Mouse (Mus musculus) heart, postnatal 0 days (tissue): ENCODE measurements around the gene Akr1c19. TPM values are rescaled to one million over a fixed set of nuclear protein-coding genes. Genes with fewer than 3 reads are reported as not detected.
A peak's percentile ranks its signal among the peaks of the same experiment; 100 is the strongest.
"Not testable (repeated sequence)": the region's sequence is repeated elsewhere in the genome, so short reads cannot be mapped to it uniquely, and the experiment has no call there.

Experiments
- ATAC-seq: fragments of 200-750 bp; cut with Nextera tagmentation; 2 replicates; pipeline ENCODE4 v1.8.0; 2017; ENCODE audit warnings: low read depth, moderate number of reproducible peaks, moderate library complexity; ENCODE audit not compliant: insufficient read depth
- DNase-seq: peaks from one replicate; pipeline ENCODE4 v3.0.0-alpha.2; 2016; ENCODE audit warnings: low spot score
- H3K27ac ChIP-seq: fragments of 300-500 bp; sonication (generic); 2 replicates; pipeline ENCODE4 v1.5.1; 2014; ENCODE audit warnings: low read depth, mild to moderate bottlenecking
- H3K27me3 ChIP-seq: fragments of 300-500 bp; sonication (generic); 2 replicates; pipeline ENCODE4 v1.6.1; 2014; ENCODE audit warnings: low read length, mixed read lengths; ENCODE audit not compliant: control insufficient read depth, insufficient read depth
- H3K36me3 ChIP-seq: fragments of 300-500 bp; sonication (generic); replicated peaks from 2 replicates; pipeline ENCODE4 v1.6.1; 2014; ENCODE audit warnings: low read length, mixed read lengths; ENCODE audit not compliant: control insufficient read depth, insufficient read depth
- H3K4me1 ChIP-seq: fragments of 300-500 bp; sonication (generic); 2 replicates; pipeline ENCODE4 v1.6.1; 2014; ENCODE audit warnings: antibody characterized with exemption; ENCODE audit not compliant: control insufficient read depth, insufficient read depth
- H3K4me2 ChIP-seq: fragments of 300-500 bp; sonication (generic); 2 replicates; pipeline ENCODE4 v1.6.1; 2014; ENCODE audit warnings: low read depth, mild to moderate bottlenecking, low read length, moderate library complexity
- H3K4me3 ChIP-seq: fragments of 300-500 bp; sonication (generic); 2 replicates; pipeline ENCODE4 v1.5.1; 2014; ENCODE audit warnings: low read depth, low read length
- H3K9ac ChIP-seq: fragments of 300-500 bp; sonication (generic); replicated peaks from 2 replicates; pipeline ENCODE4 v1.6.1; 2014; ENCODE audit warnings: low read depth, low read length, mixed read lengths
- H3K9me3 ChIP-seq: fragments of 300-500 bp; sonication (generic); replicated peaks from 2 replicates; pipeline ENCODE4 v1.6.1; 2016; ENCODE audit warnings: low read length; ENCODE audit not compliant: control insufficient read depth
- CTCF ChIP-seq: IDR thresholded peaks from 2 replicates; pipeline ENCODE4 v1.5.1; 2016; ENCODE audit warnings: antibody characterized with exemption, control low read depth, low read depth
- EP300 ChIP-seq: IDR thresholded peaks from 2 replicates; pipeline ENCODE4 v1.6.1; 2016; ENCODE audit warnings: antibody characterized with exemption, low read depth
- WGBS: fragments of 180-500 bp; shearing (Covaris S2); extraction: QIAGEN DNeasy Blood & Tissue Kit; methylation state at CpG from one replicate; pipeline ENCODE4 v1.1.7; 2014; 5-methylcytosine and 5-hydroxymethylcytosine counted together
- polyA plus RNA-seq: library from polyadenylated mRNA; unstranded; fragments of >200 nt; fragmentation: Nextera tagmentation; extraction: Ambion mirVana; gene quantifications from 2 replicates; pipeline ENCODE4 v1.2.1, GENCODE M21; 2015
- total RNA-seq: library from RNA; depleted of rRNA; stranded (reverse); fragments of >200 nt; gene quantifications from 2 replicates; pipeline ENCODE4 v1.2.3, GENCODE M21; 2014; ENCODE audit warnings: low replicate concordance; rRNA removed

Akr1c19 gene
- total RNA-seq (0.04 and 1.6 TPM in 2 replicates), polyA plus RNA-seq (1.3 and 1.4 TPM in 2 replicates)

- Histone ChIP-seq H3K27ac (peak within 1 kb of the TSS; percentile 30; the same call in 1 of the 2 replicates), H3K4me1 (no peaks in the 10 kb centered on the region), H3K27me3 (no peaks in the 10 kb centered on the region), H3K4me3 (no peak within 1 kb of the TSS), H3K4me2 (peak within 1 kb of the TSS; percentile 28), H3K9ac (no peak within 1 kb of the TSS), H3K9me3 (no peaks in the 10 kb centered on the region), H3K36me3 (no peaks in the 10 kb centered on the region)
- WGBS, result 36% methylated on average over 1 of the region's 1 CpGs
- DNase-seq (peak; percentile 55), ATAC-seq (peak; percentile 41)
- no peak for TF ChIP-seq CTCF
- no peak for TF ChIP-seq EP300
These were observed at the start of gene Akr1c19 for GRCm38 (mm10) chr13:4228441-4228840. TSS of gene Akr1c19 (plus strand) at chr13:4228700.

GRCm38 (mm10) chr13:4181321-4181720 lies 47.2 kb upstream of the Akr1c19 start:
- H3K9me3 ChIP-seq, H3K9ac ChIP-seq, H3K27me3 ChIP-seq, H3K4me1 ChIP-seq, ATAC-seq, DNase-seq, H3K4me3 ChIP-seq, H3K4me2 ChIP-seq, H3K27ac ChIP-seq, H3K36me3 ChIP-seq: not testable (repeated sequence)
- 85% methylated on average over 4 of the region's 4 CpGs for WGBS

GRCm38 (mm10) chr13:4183116-4183515 lies 45.4 kb upstream of the Akr1c19 start:
- Histone ChIP-seq H3K4me3 (no peak overlapping the region), H3K4me1 (no peaks in the 10 kb centered on the region), H3K36me3 (no peaks in the 10 kb centered on the region), H3K4me2 (peak overlapping the region; percentile 28; the same call in 1 of the 2 replicates), H3K27ac (no peak overlapping the region), H3K27me3 (no peaks in the 10 kb centered on the region), H3K9ac (no peak overlapping the region), H3K9me3 (0 out of 2 replicates have a peak, but pooled peaks cover 5% of the 10 kb centered on the region)
- DNase-seq (no peak), ATAC-seq (no peak; the same call in 1 of the 2 replicates)
- TF ChIP-seq EP300 (no peak), CTCF (no peak)
- WGBS, result 63% methylated on average over 9 of the region's 9 CpGs

- whole genome bisulfite sequencing, result 77% methylated on average over 7 of the region's 7 CpGs
- not testable (repeated sequence) for H3K36me3 ChIP-seq, H3K9ac ChIP-seq, H3K27me3 ChIP-seq, H3K27ac ChIP-seq, H3K4me3 ChIP-seq, H3K4me1 ChIP-seq, ATAC-seq, H3K4me2 ChIP-seq, DNase-seq, H3K9me3 ChIP-seq
- peak; percentile 24 for TF ChIP-seq CTCF
These were observed 41.7 kb upstream of the Akr1c19 start for GRCm38 (mm10) chr13:4186641-4187411.

- H3K4me2 ChIP-seq, result no peak overlapping the region
- no peaks in the 10 kb centered on the region for H3K4me1 ChIP-seq
- 70% methylated on average over 2 of the region's 2 CpGs for WGBS
- H3K9me3 ChIP-seq, result no peaks in the 10 kb centered on the region
- no peak overlapping the region for H3K4me3 ChIP-seq
- no peak overlapping the region for H3K27ac ChIP-seq
- TF ChIP-seq CTCF (peak; percentile 46), EP300 (no peak)
- no peaks in the 10 kb centered on the region for H3K27me3 ChIP-seq
- DNase-seq (peak; percentile 16), ATAC-seq (no peak)
- H3K9ac ChIP-seq, result no peak overlapping the region
- no peaks in the 10 kb centered on the region for H3K36me3 ChIP-seq
These were observed 40.3 kb upstream of the Akr1c19 start for GRCm38 (mm10) chr13:4188174-4188573.
